Mouse (Mus musculus): ENCODE results near the gene Imp4. TPM values are rescaled to one million over a fixed set of nuclear protein-coding genes. Genes with fewer than 3 reads are reported as not detected.

Gene Imp4
- polyA plus RNA-seq, 1 experiment from 2014 or later = 49.3 TPM

DNA sequence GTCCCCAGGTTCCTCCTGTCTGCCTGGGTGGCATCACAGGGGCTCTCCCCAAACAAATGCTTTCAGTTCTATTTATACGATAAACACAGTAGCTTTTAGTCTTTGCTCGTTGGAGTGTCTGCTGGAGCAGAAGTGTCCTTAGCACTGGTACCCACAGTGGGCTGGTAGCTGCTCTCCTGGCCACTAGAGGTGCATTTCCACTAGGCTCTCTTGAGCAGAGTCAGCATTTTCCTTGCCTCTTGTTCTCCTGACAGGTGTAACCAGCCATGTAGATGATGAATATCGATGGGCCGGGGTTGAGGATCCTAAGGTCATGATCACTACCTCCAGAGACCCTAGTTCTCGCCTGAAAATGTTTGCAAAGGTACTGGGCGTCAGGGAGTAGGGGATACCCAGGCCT, 3.5 kb downstream of the Imp4 start:
- 94% methylated on average over 6 of the region's 6 CpGs for WGBS
- no peak for ATAC-seq
- H3K4me1 ChIP-seq (ENCODE audit: control insufficient read depth, insufficient read depth, low read length) = peaks cover 15% of the 10 kb centered on the region
- no peak overlapping the region for H3K4me2 ChIP-seq (ENCODE audit: low read length)
- no peak overlapping the region for H3K27ac ChIP-seq (ENCODE audit: low read length)
- no peak overlapping the region for H3K4me3 ChIP-seq (ENCODE audit: low read depth, low read length)
- no peak overlapping the region for H3K9ac ChIP-seq (ENCODE audit: low read depth, low read length)
- no peaks in the 10 kb centered on the region for H3K9me3 ChIP-seq (replicated peaks; ENCODE audit: control insufficient read depth, low read length, poor library complexity, severe bottlenecking)
- no peaks in the 10 kb centered on the region for H3K27me3 ChIP-seq (ENCODE audit: control insufficient read depth, insufficient read depth, low read depth, low read length)
- peaks cover 27% of the 10 kb centered on the region for H3K36me3 ChIP-seq (ENCODE audit: control insufficient read depth, insufficient read depth, low read length)

DNA sequence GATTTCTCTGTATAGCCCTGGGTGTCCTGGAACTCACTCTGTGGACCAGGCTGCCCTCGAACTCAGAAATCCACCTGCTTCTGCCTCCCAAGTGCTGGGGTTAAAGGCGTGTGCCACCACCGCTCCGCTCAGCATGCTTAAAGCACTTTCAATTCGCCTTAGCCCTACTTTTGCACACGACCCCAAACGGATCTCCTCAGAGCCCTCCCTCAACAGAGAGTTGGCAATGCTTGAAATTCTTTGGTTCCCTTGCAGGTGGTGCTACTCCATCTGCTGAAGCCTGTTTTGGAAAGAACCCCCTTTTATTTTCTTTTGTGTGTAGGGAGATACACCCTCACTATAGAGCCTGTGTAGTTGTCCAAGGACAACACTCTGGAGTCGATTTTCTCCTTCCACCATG, 18.8 kb downstream of the Imp4 start:
- H3K4me2 ChIP-seq (ENCODE audit: low read length) = no peak overlapping the region
- 34% methylated on average over 8 of the region's 8 CpGs for WGBS
- H3K9me3 ChIP-seq (replicated peaks; ENCODE audit: control insufficient read depth, low read length, poor library complexity, severe bottlenecking) = no peaks in the 10 kb centered on the region
- H3K9ac ChIP-seq (ENCODE audit: low read depth, low read length) = no peak overlapping the region
- H3K27ac ChIP-seq (ENCODE audit: low read length) = no peak overlapping the region
- H3K4me1 ChIP-seq (ENCODE audit: control insufficient read depth, insufficient read depth, low read length) = peaks cover 10% of the 10 kb centered on the region
- H3K4me3 ChIP-seq (ENCODE audit: low read depth, low read length) = no peak overlapping the region
- H3K27me3 ChIP-seq (ENCODE audit: control insufficient read depth, insufficient read depth, low read depth, low read length) = peaks cover 32% of the 10 kb centered on the region
- no peak for ATAC-seq
- H3K36me3 ChIP-seq (ENCODE audit: control insufficient read depth, insufficient read depth, low read length) = no peaks in the 10 kb centered on the region

DNA sequence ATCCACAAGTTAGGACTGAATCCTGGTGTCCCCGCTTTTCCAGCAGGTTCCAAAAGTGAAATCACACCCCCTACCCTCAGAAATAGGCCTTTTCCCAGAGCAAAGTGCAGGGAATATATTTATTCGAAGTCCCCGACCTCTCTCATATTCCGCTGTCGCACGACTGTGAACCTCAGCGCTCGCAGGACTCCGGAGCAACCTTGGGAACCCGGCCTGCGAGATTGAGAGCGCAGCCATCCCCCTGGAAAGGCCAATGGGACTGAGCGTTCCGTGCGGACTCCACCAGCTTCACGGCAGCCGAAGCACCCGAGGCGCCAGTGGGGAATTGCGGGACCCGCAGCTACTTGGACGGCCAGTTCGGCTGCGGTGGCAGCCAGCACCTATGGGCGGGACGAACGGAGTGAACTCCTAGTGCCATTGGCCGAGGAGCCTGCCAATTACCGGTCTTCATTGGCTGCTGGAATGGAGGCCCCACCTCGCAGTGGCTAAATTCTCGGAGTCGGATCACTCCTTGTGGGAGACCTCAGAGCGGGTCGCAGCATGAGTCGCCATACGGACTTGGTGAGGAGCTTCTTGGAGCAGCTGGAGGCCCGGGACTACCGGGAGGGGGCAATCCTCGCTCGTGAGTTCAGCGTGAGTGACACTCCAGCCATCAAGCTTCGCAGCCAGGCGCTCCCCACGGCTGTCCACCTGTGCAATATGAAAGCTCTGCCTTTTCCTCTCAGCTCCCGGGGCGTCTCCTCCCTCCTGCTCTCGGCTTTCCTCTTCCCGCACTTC, 19.8 kb downstream of the Imp4 start, which contains the start of gene Ptpn18:
Ptpn18 (plus strand) TSS at position 479 of the 777 bp plus-strand sequence.
- under 1% methylated on average over 48 of the region's 48 CpGs for WGBS
- no peak within 1 kb of the TSS for H3K27ac ChIP-seq (ENCODE audit: low read length)
- peak within 1 kb of the TSS; percentile 45 for H3K4me3 ChIP-seq (ENCODE audit: low read depth, low read length)
- peaks cover 32% of the 10 kb centered on the region for H3K27me3 ChIP-seq (ENCODE audit: control insufficient read depth, insufficient read depth, low read depth, low read length)
- peak; percentile 96 for ATAC-seq
- peak within 1 kb of the TSS; percentile 23; the same call in 1 of the 2 replicates for H3K9ac ChIP-seq (ENCODE audit: low read depth, low read length)
- peaks cover 10% of the 10 kb centered on the region for H3K4me1 ChIP-seq (ENCODE audit: control insufficient read depth, insufficient read depth, low read length)
- H3K36me3 ChIP-seq (ENCODE audit: control insufficient read depth, insufficient read depth, low read length) = no peaks in the 10 kb centered on the region
- H3K4me2 ChIP-seq (ENCODE audit: low read length) = peak within 1 kb of the TSS; percentile 99
- H3K9me3 ChIP-seq (replicated peaks; ENCODE audit: control insufficient read depth, low read length, poor library complexity, severe bottlenecking) = no peaks in the 10 kb centered on the region

DNA sequence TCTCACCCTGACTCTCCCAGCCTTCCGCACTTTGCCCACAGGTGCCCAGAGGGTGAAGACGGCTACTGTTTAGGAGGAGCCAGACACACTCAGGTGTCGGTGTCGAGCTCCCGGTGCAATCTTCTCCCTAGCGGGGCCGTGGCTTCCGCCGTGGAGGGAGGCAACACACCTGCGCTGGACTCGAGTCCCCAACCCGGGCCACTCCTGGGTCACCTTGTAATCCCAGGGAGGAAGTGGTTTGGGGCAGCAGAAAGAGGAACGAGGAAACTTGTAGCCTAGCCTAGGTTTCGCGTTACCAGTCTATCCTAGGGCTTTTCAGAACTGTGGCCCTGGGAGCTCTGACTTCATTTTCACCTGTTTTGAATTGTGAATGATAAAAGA, 20.4 kb downstream of the Imp4 start:
- peaks cover 32% of the 10 kb centered on the region for H3K27me3 ChIP-seq (ENCODE audit: control insufficient read depth, insufficient read depth, low read depth, low read length)
- peak overlapping the region; percentile 23; the same call in 1 of the 2 replicates for H3K9ac ChIP-seq (ENCODE audit: low read depth, low read length)
- H3K4me3 ChIP-seq (ENCODE audit: low read depth, low read length) = peak overlapping the region; percentile 45
- 3% methylated on average over 15 of the region's 15 CpGs for WGBS
- no peak overlapping the region for H3K27ac ChIP-seq (ENCODE audit: low read length)
- H3K36me3 ChIP-seq (ENCODE audit: control insufficient read depth, insufficient read depth, low read length) = no peaks in the 10 kb centered on the region
- H3K9me3 ChIP-seq (replicated peaks; ENCODE audit: control insufficient read depth, low read length, poor library complexity, severe bottlenecking) = no peaks in the 10 kb centered on the region
- peak; percentile 38; the same call in 1 of the 2 replicates for ATAC-seq
- H3K4me2 ChIP-seq (ENCODE audit: low read length) = peak overlapping the region; percentile 99
- peaks cover 10% of the 10 kb centered on the region for H3K4me1 ChIP-seq (ENCODE audit: control insufficient read depth, insufficient read depth, low read length)

DNA sequence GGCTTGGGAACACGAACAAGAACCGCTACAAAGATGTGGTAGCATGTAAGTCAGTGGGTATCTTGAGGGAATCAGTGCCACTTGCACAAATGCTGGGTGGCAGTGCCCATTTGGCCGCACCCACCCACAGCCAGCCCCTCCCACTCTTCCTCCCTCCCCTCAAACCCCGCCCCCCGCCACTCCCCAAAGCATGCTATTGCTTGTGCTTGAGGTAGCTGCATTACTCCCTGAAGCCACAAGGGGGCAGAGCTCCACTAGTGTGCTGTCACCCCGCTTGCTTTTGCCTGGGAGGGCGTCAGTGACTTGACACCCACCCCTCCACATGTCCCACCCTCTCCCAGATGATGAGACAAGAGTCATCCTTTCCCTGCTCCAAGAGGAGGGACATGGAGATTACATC, 23.1 kb downstream of the Imp4 start:
- 19% methylated on average over 7 of the region's 7 CpGs for WGBS
- no peaks in the 10 kb centered on the region for H3K9me3 ChIP-seq (replicated peaks; ENCODE audit: control insufficient read depth, low read length, poor library complexity, severe bottlenecking)
- ATAC-seq = no peak

DNA sequence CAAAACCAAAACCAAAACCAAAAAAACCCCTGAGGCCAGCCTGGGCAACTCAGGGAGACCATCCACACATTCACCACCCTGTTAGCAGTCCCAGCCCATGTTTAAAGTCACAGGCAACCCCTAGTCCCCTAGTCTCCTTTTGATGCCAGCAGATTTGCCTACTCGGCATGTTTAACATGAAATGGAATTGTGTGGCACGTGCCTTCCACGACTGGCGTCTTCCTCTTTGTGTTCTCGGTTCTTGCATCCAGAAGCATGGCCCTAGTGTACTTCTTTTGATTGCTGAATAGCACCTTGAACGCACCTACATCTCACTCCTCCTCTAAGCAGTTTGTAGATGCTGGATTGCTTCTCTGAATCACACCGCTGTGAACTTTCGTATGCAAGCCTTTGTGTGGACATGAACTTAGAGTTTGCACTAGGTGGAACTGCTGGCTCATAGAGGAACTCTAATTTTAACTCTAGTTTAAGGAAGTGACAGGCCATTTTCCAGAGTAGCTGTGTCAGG, 24.7 kb downstream of the Imp4 start:
- Histone ChIP-seq H3K4me3 (ENCODE audit: low read depth, low read length) (no peak overlapping the region), H3K36me3 (ENCODE audit: control insufficient read depth, insufficient read depth, low read length) (no peaks in the 10 kb centered on the region), H3K27ac (ENCODE audit: low read length) (no peak overlapping the region), H3K4me2 (ENCODE audit: low read length) (no peak overlapping the region), H3K4me1 (ENCODE audit: control insufficient read depth, insufficient read depth, low read length) (peaks cover 10% of the 10 kb centered on the region), H3K9ac (ENCODE audit: low read depth, low read length) (no peak overlapping the region), H3K27me3 (ENCODE audit: control insufficient read depth, insufficient read depth, low read depth, low read length) (peaks cover 11% of the 10 kb centered on the region; the same call in 1 of the 2 replicates), H3K9me3 (replicated peaks; ENCODE audit: control insufficient read depth, low read length, poor library complexity, severe bottlenecking) (no peaks in the 10 kb centered on the region)
- 91% methylated on average over 8 of the region's 8 CpGs for WGBS
- no peak for ATAC-seq

More for the DNA sequence above, 23.1 kb downstream of the Imp4 start:
- no peak overlapping the region for H3K9ac ChIP-seq (ENCODE audit: low read depth, low read length)
- no peak overlapping the region for H3K4me3 ChIP-seq (ENCODE audit: low read depth, low read length)
- no peak overlapping the region for H3K27ac ChIP-seq (ENCODE audit: low read length)
- no peaks in the 10 kb centered on the region for H3K36me3 ChIP-seq (ENCODE audit: control insufficient read depth, insufficient read depth, low read length)
- H3K4me1 ChIP-seq (ENCODE audit: control insufficient read depth, insufficient read depth, low read length) = peaks cover 12% of the 10 kb centered on the region
- H3K27me3 ChIP-seq (ENCODE audit: control insufficient read depth, insufficient read depth, low read depth, low read length) = peaks cover 24% of the 10 kb centered on the region
- H3K4me2 ChIP-seq (ENCODE audit: low read length) = no peak overlapping the region

DNA sequence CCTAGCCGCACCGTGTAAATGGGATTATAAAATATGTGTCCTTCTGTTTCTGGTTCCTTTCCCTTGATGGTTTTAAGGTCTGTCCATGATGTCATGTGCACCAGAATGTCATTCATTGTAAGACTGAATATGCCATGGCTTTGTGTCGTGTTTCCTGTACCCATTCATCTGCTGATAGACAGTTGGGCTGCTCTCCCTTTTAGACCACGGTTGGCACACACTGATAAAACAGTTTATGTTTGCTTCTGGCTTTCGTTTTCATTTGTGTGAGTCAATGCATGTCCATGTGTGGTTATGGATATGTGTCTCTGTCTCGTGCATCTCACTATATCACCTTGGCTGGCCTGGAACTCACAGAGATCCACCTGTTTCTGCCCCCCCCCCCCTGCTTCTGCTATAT, 25.8 kb downstream of the Imp4 start:
- Histone ChIP-seq H3K36me3 (ENCODE audit: control insufficient read depth, insufficient read depth, low read length) (no peaks in the 10 kb centered on the region), H3K9me3 (replicated peaks; ENCODE audit: control insufficient read depth, low read length, poor library complexity, severe bottlenecking) (no peaks in the 10 kb centered on the region), H3K27me3 (ENCODE audit: control insufficient read depth, insufficient read depth, low read depth, low read length) (peaks cover 6% of the 10 kb centered on the region; the same call in 1 of the 2 replicates), H3K9ac (ENCODE audit: low read depth, low read length) (no peak overlapping the region), H3K4me3 (ENCODE audit: low read depth, low read length) (no peak overlapping the region), H3K4me1 (ENCODE audit: control insufficient read depth, insufficient read depth, low read length) (peaks cover 5% of the 10 kb centered on the region; the same call in 1 of the 2 replicates), H3K4me2 (ENCODE audit: low read length) (no peak overlapping the region), H3K27ac (ENCODE audit: low read length) (no peak overlapping the region)
- ATAC-seq = no peak
- 78% methylated on average over 6 of the region's 6 CpGs for WGBS

DNA sequence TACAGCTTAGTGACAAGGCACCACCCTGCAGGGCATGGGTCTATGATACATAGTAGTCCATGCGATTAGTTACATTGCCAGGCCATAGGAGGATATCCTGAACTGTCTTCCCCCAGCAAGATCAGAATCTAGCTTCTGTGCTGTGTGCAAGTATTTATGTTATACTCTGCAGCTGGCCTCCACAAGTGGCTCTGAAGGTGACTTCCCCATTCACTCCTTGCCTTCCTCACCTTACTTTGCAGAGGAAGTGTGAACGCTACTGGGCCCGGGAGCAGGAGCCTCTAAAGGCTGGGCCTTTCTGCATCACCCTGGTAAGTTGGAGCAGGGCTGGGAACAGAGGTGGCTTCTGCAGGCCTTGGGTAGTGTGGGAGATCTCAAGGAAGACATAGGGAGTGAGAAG, 28.4 kb downstream of the Imp4 start:
- H3K27ac ChIP-seq (ENCODE audit: low read length) = 0 out of 2 replicates have a peak overlapping the region, but pooled peaks have one; percentile 26
- H3K9me3 ChIP-seq (replicated peaks; ENCODE audit: control insufficient read depth, low read length, poor library complexity, severe bottlenecking) = no peaks in the 10 kb centered on the region
- 57% methylated on average over 3 of the region's 3 CpGs for WGBS
- no peak overlapping the region for H3K9ac ChIP-seq (ENCODE audit: low read depth, low read length)
- no peak overlapping the region for H3K4me2 ChIP-seq (ENCODE audit: low read length)
- no peak for ATAC-seq
- peaks cover 16% of the 10 kb centered on the region for H3K27me3 ChIP-seq (ENCODE audit: control insufficient read depth, insufficient read depth, low read depth, low read length)
- H3K4me3 ChIP-seq (ENCODE audit: low read depth, low read length) = no peak overlapping the region
- peaks cover 12% of the 10 kb centered on the region for H3K4me1 ChIP-seq (ENCODE audit: control insufficient read depth, insufficient read depth, low read length)
- H3K36me3 ChIP-seq (ENCODE audit: control insufficient read depth, insufficient read depth, low read length) = no peaks in the 10 kb centered on the region

DNA sequence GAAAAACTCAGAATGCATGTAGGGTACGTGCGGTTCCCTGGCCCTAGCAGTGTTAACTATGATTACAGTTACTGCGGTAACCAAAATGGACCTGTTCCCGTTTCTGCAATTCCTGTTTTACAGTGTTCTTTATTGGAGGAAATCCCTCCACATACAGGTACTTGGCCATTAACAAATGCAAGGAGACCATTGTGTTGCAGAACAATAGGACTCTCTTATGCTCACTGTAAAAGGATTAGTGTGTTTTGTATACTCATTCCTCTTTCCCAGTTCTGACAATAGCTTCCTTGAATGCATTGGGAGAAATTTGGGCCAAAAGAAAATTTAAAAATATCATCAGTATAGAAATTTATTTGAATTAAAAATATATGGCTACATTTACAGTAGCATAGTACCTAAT, 28.8 kb downstream of the Imp4 start:
- ATAC-seq = no peak

More for the DNA sequence above, 28.8 kb downstream of the Imp4 start:
- H3K27me3 ChIP-seq (ENCODE audit: control insufficient read depth, insufficient read depth, low read depth, low read length) = peaks cover 20% of the 10 kb centered on the region
- H3K9me3 ChIP-seq (replicated peaks; ENCODE audit: control insufficient read depth, low read length, poor library complexity, severe bottlenecking) = no peaks in the 10 kb centered on the region
- no peak overlapping the region for H3K4me3 ChIP-seq (ENCODE audit: low read depth, low read length)
- no peak overlapping the region for H3K4me2 ChIP-seq (ENCODE audit: low read length)
- WGBS = 71% methylated on average over 4 of the region's 4 CpGs
- peaks cover 14% of the 10 kb centered on the region for H3K4me1 ChIP-seq (ENCODE audit: control insufficient read depth, insufficient read depth, low read length)
- H3K36me3 ChIP-seq (ENCODE audit: control insufficient read depth, insufficient read depth, low read length) = no peaks in the 10 kb centered on the region
- H3K9ac ChIP-seq (ENCODE audit: low read depth, low read length) = no peak overlapping the region
- H3K27ac ChIP-seq (ENCODE audit: low read length) = no peak overlapping the region
